Mouse (Mus musculus) lung, embryonic 16.5 days (tissue): ENCODE measurements around the gene Snx21. TPM values are rescaled to one million over a fixed set of nuclear protein-coding genes. Genes with fewer than 3 reads are reported as not detected.
A peak's percentile ranks its signal among the peaks of the same experiment; 100 is the strongest.

Experiments used
- ATAC-seq: fragments of 200-750 bp; cut with Nextera tagmentation; 2 replicates; pipeline ENCODE4 v1.8.0; 2017; ENCODE audit warnings: low read depth, mild to moderate bottlenecking, moderate library complexity
- H3K27ac ChIP-seq: fragments of 300-500 bp; sonication (generic); 2 replicates; pipeline ENCODE4 v1.5.1; 2014; ENCODE audit warnings: mild to moderate bottlenecking, control low read depth, low read length
- H3K27me3 ChIP-seq: fragments of 300-500 bp; sonication (generic); 2 replicates; pipeline ENCODE4 v1.6.1; 2014; ENCODE audit warnings: low read depth, low read length, mixed read lengths; ENCODE audit not compliant: control insufficient read depth, insufficient read depth
- H3K36me3 ChIP-seq: fragments of 300-500 bp; sonication (generic); 2 replicates; pipeline ENCODE4 v1.6.1; 2014; ENCODE audit warnings: low read length; ENCODE audit not compliant: control insufficient read depth, insufficient read depth
- H3K4me1 ChIP-seq: fragments of 300-500 bp; sonication (generic); replicated peaks from 2 replicates; pipeline ENCODE4 v1.6.1; 2014; ENCODE audit warnings: low read length, mixed read lengths; ENCODE audit not compliant: control insufficient read depth, insufficient read depth
- H3K4me2 ChIP-seq: fragments of 300-500 bp; sonication (generic); 2 replicates; pipeline ENCODE4 v1.6.1; 2014; ENCODE audit warnings: low read depth, low read length, control low read depth
- H3K4me3 ChIP-seq: fragments of 300-500 bp; sonication (generic); 2 replicates; pipeline ENCODE4 v1.5.1; 2014; ENCODE audit warnings: mild to moderate bottlenecking, low read length, control low read depth
- H3K9ac ChIP-seq: fragments of 300-500 bp; sonication (generic); 2 replicates; pipeline ENCODE4 v1.6.1; 2014; ENCODE audit warnings: low read length, control low read depth
- H3K9me3 ChIP-seq: fragments of 300-500 bp; sonication (generic); 2 replicates; pipeline ENCODE4 v1.6.1; 2016; ENCODE audit warnings: low read length; ENCODE audit not compliant: control insufficient read depth
- WGBS: fragments of 180-500 bp; shearing (Covaris S2); extraction: QIAGEN DNeasy Blood & Tissue Kit; methylation state at CpG from one replicate; pipeline ENCODE4 v1.1.7; 2014; 5-methylcytosine and 5-hydroxymethylcytosine counted together
- polyA plus RNA-seq: library from polyadenylated mRNA; unstranded; fragments of >200 nt; fragmentation: Nextera tagmentation; extraction: Ambion mirVana; gene quantifications from 2 replicates; pipeline ENCODE4 v1.2.1, GENCODE M21; 2015

Gene Snx21
- polyA plus RNA-seq, 1 experiment from 2014 or later, result 23.9 TPM

DNA sequence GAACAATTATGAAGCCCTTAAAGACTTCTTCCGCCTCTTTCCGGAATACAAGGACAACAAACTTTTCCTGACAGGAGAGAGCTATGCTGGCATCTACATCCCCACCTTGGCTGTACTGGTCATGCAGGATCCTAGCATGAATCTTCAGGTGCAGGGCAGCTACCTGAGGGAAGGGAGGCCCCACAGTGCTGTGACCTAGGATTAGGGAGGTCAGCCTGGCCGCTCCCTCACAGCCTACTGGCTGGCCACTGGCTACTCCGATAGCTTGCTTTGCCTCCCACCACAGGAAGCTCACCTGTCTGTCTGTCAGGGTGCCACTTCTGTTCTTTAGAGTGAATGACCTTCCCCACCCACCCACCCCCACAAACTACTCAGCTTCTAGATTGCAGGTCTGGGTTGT lies 49.5 kb downstream of the Snx21 start:
- 92% methylated on average over 4 of the region's 4 CpGs for WGBS
- Histone ChIP-seq H3K9ac (no peak overlapping the region), H3K36me3 (peaks cover 21% of the 10 kb centered on the region), H3K27me3 (no peaks in the 10 kb centered on the region), H3K4me3 (no peak overlapping the region), H3K4me2 (peak overlapping the region; percentile 100; the same call in 1 of the 2 replicates), H3K27ac (no peak overlapping the region), H3K9me3 (no peaks in the 10 kb centered on the region), H3K4me1 (peaks cover 18% of the 10 kb centered on the region)
- ATAC-seq, result no peak

Other genes with a start within 250 kb of the Snx21 start
- 486 and 558 TPM in 2 replicates for gene Wfdc2, start 223.4 kb upstream of the Snx21 start, polyA plus RNA-seq
- not detected in 2 replicates for gene Spint3, start 212.4 kb upstream of the Snx21 start, polyA plus RNA-seq
- 0.92 and 1.4 TPM in 2 replicates for gene Wfdc6a, start 200.4 kb upstream of the Snx21 start, polyA plus RNA-seq
- not detected in 2 replicates for gene Eppin, start 192.2 kb upstream of the Snx21 start, polyA plus RNA-seq
- not detected in 2 replicates for gene Wfdc6b, start 172.3 kb upstream of the Snx21 start, polyA plus RNA-seq
- gene Wfdc8, start 172.2 kb upstream of the Snx21 start, polyA plus RNA-seq, result not detected in 2 replicates
- gene Wfdc16, start 147.0 kb upstream of the Snx21 start, polyA plus RNA-seq, result not detected in 2 replicates
- gene Wfdc10, start 129.8 kb upstream of the Snx21 start, polyA plus RNA-seq, result 0.50 TPM in 1 of 2 replicates, not detected in the other
- not detected in 2 replicates for gene Wfdc9, start 129.2 kb upstream of the Snx21 start, polyA plus RNA-seq
- not detected in 2 replicates for gene Wfdc11, start 111.7 kb upstream of the Snx21 start, polyA plus RNA-seq
- 0.20 and 0.46 TPM in 2 replicates for gene Wfdc13, start 100.7 kb upstream of the Snx21 start, polyA plus RNA-seq
- not detected in 2 replicates for gene Spint4, start 87.3 kb upstream of the Snx21 start, polyA plus RNA-seq
- gene Spint5, start 70.5 kb upstream of the Snx21 start, polyA plus RNA-seq, result not detected in 2 replicates
- 2.0 and 2.9 TPM in 2 replicates for gene Wfdc3, start 39.9 kb upstream of the Snx21 start, polyA plus RNA-seq
- gene Dnttip1, start 39.8 kb upstream of the Snx21 start, polyA plus RNA-seq, result 61.3 and 71.9 TPM in 2 replicates
- 494 and 533 TPM in 2 replicates for gene Ube2c, start 15.9 kb upstream of the Snx21 start, polyA plus RNA-seq
- gene Tnnc2, start 5.9 kb upstream of the Snx21 start, polyA plus RNA-seq, result 27.9 and 94.5 TPM in 2 replicates
- 21.9 and 24.5 TPM in 2 replicates for gene Acot8, start 19.1 kb downstream of the Snx21 start, polyA plus RNA-seq
- 7.9 and 8.9 TPM in 2 replicates for gene Zswim3, start 19.3 kb downstream of the Snx21 start, polyA plus RNA-seq
- gene Zswim1, start 36.9 kb downstream of the Snx21 start, polyA plus RNA-seq, result 16.6 and 16.9 TPM in 2 replicates
- not detected in 2 replicates for gene Spata25, start 42.7 kb downstream of the Snx21 start, polyA plus RNA-seq
- 156 and 161 TPM in 2 replicates for gene Ctsa, start 47.0 kb downstream of the Snx21 start, polyA plus RNA-seq
- gene Neurl2, start 47.6 kb downstream of the Snx21 start, polyA plus RNA-seq, result 7.1 and 7.8 TPM in 2 replicates
- gene Pltp, start 71.9 kb downstream of the Snx21 start, polyA plus RNA-seq, result 193 and 203 TPM in 2 replicates
- 75.3 and 75.8 TPM in 2 replicates for gene Pcif1, start 93.5 kb downstream of the Snx21 start, polyA plus RNA-seq
- 14.3 and 14.6 TPM in 2 replicates for gene Zfp335, start 125.9 kb downstream of the Snx21 start, polyA plus RNA-seq
- gene Mmp9, start 155.0 kb downstream of the Snx21 start, polyA plus RNA-seq, result 2.0 and 7.8 TPM in 2 replicates
- gene Slc12a5, start 175.0 kb downstream of the Snx21 start, polyA plus RNA-seq, result 0.47 and 0.53 TPM in 2 replicates
- 64.3 and 64.4 TPM in 2 replicates for gene Ncoa5, start 249.0 kb downstream of the Snx21 start, polyA plus RNA-seq